Mouse (Mus musculus): ENCODE results near the gene Grm2.

DNA sequence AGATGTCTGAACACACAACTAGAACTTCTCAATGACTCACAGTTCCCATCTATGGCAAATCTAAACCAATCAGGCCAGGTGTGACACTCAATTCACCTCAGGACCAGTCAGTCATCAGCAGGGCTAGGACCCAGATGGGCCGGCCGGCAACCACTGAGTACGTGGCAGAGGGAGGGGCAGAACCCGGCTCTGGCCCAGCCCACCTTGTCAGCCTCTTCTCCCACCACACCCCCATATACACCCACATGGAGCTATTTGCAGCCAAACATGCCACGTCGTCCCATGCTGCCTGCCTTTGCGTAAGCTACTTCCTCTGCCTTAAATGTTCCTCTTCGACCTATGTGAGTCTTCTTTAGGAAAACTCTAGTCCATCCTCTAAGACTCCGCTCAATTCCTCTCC lies 20.1 kb upstream of the Grm2 start:
- TF ChIP-seq CTCF (IDR thresholded peaks at IDR 0.05; ENCODE audit: low read depth, low read length) (no peak), POLR2A (IDR thresholded peaks at IDR 0.05; ENCODE audit: extremely low read depth, insufficient read depth, low read length) (no peak)
